Mouse (Mus musculus) heart, adult 2 months (tissue): ENCODE measurements around the gene Vac14.

Experiments
- CTCF ChIP-seq: fragments of 200-600 bp; IDR thresholded peaks from 2 replicates; pipeline ENCODE4 v1.8.1; 2022; ENCODE audit warnings: antibody characterized with exemption, mild to moderate bottlenecking, moderate library complexity
- EP300 ChIP-seq: fragments of 200-500 bp; IDR thresholded peaks from 2 replicates; pipeline ENCODE4 v1.6.1; 2011; ENCODE audit warnings: low read depth, low read length, control low read depth; ENCODE audit not compliant: insufficient read depth
- POLR2A ChIP-seq: fragments of 200-500 bp; IDR thresholded peaks from 2 replicates; pipeline ENCODE4 v1.6.1; 2011; ENCODE audit warnings: mild to moderate bottlenecking, low read depth, low read length, control low read depth; ENCODE audit not compliant: insufficient read depth

DNA sequence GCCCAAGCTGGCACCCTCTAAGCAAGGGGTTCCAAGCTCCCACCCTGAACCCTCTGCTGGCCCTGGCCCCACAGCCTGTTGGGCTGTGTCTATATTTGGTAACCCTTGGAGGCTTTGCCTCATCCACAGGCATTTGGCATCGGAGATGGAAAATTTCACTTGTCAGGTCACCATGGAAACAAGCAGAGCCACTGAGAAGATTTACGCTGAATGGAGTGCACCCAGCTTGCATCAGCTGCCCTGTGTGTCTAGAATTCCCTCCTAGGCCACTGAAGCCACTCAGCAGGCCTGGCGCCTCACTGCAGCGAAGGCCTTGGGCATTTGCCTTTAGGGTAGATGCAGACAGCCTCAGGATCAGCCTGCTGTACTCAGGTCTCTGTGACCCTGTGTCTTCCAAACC, 97.7 kb downstream of the Vac14 start:
- no peak for TF ChIP-seq CTCF
- no peak for TF ChIP-seq POLR2A
- TF ChIP-seq EP300 = peak; percentile 23; the same call in 1 of the 2 replicates
